Mouse (Mus musculus): ENCODE measurements at regions not wholly inside any gene's neighbourhood (a gene's known extent, or its start where the extent isn't known, plus 50 kb on each side); places are given as distances from the start of the nearest gene placed in this dataset.

- no peak for TF ChIP-seq TCF12 (IDR thresholded peaks at IDR 0.05; ENCODE audit: insufficient read depth, poor library complexity, severe bottlenecking)
- TF ChIP-seq POLR2A (IDR thresholded peaks at IDR 0.05; ENCODE audit: insufficient read length, low read depth) = no peak
- TF ChIP-seq MYOG (IDR thresholded peaks at IDR 0.05; ENCODE audit: control insufficient read depth in 1 of 3, insufficient read depth in 1 of 3, insufficient read length in 2 of 3, low read depth in 2 of 3) = no peak
- TF ChIP-seq SRF (IDR thresholded peaks at IDR 0.05; ENCODE audit: control insufficient read depth, insufficient read length, low read depth) = no peak
- TF ChIP-seq E2F4 (IDR thresholded peaks at IDR 0.05; ENCODE audit: insufficient read depth) = no peak
- TF ChIP-seq MAX (IDR thresholded peaks at IDR 0.05; ENCODE audit: low read depth) = no peak
- no peak for TF ChIP-seq MYOD1 (IDR thresholded peaks at IDR 0.05; ENCODE audit: control insufficient read depth in 1 of 3, insufficient read length in 2 of 3, low read depth in 2 of 3)
Observed at GRCm38 (mm10) chr4:153233762-153234161, 248.8 kb downstream of the Ajap1 start.

All from myocyte (in vitro differentiated cells).